Mouse (Mus musculus) cortical plate, adult 2 months (tissue): ENCODE data around the gene Dgki. TPM values are rescaled to one million over a fixed set of nuclear protein-coding genes. Genes with fewer than 3 reads are reported as not detected.
A peak's percentile ranks its signal among the peaks of the same experiment; 100 is the strongest.

Experiments used
- H3K27ac ChIP-seq: fragments of 200-500 bp; 2 replicates; pipeline ENCODE4 v1.5.1; 2012; ENCODE audit warnings: low read length, control low read depth, inconsistent platforms; ENCODE audit not compliant: insufficient read depth
- H3K4me1 ChIP-seq: fragments of 200-500 bp; 2 replicates; pipeline ENCODE4 v1.6.1; 2011; ENCODE audit warnings: low read length; ENCODE audit not compliant: control insufficient read depth, insufficient read depth
- H3K4me3 ChIP-seq: fragments of 200-500 bp; 2 replicates; pipeline ENCODE4 v1.5.1; 2011; ENCODE audit warnings: mild to moderate bottlenecking, low read length, control low read depth; ENCODE audit not compliant: insufficient read depth
- CTCF ChIP-seq: fragments of 200-500 bp; IDR thresholded peaks from 2 replicates; pipeline ENCODE4 v1.5.1; 2011; ENCODE audit warnings: mild to moderate bottlenecking, control low read depth, low read length; ENCODE audit not compliant: insufficient read depth; ENCODE audit errors: extremely low read depth
- POLR2A ChIP-seq: fragments of 200-500 bp; IDR thresholded peaks from 2 replicates; pipeline ENCODE4 v1.6.1; 2011; ENCODE audit warnings: mild to moderate bottlenecking, low read length, control low read depth; ENCODE audit not compliant: insufficient read depth; ENCODE audit errors: extremely low read depth
- polyA plus RNA-seq: library from polyadenylated mRNA; depleted of rRNA; stranded (reverse); fragments of >200 nt; gene quantifications from 2 replicates; pipeline ENCODE4 v1.2.3, GENCODE M21; 2012

The Dgki gene
- polyA plus RNA-seq, 1 experiment, result 12.9 TPM

DNA sequence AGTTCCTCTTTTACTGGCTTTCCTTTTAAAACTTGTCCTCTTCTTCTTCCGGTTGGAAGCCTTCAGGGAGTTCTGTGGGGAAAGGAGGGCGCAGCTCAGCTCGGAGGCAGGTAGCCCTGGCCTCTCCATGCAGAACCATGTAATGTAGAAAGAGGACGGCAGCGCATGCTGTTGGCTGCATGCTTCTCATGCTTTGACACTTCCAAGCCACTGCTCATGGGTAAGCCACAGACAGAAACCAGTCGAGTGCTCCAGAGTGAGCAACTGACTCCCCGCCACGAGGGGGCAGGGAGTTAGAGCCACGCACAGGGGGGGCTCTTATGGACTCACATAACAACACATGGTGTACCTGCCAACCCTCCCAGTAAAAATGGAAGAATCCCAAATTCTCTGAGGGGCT is 242.0 kb downstream of the Dgki start:
- Histone ChIP-seq H3K27ac (no peak overlapping the region), H3K4me3 (no peak overlapping the region), H3K4me1 (peaks cover 2% of the 10 kb centered on the region; the same call in 1 of the 2 replicates)
- no peak for TF ChIP-seq CTCF

DNA sequence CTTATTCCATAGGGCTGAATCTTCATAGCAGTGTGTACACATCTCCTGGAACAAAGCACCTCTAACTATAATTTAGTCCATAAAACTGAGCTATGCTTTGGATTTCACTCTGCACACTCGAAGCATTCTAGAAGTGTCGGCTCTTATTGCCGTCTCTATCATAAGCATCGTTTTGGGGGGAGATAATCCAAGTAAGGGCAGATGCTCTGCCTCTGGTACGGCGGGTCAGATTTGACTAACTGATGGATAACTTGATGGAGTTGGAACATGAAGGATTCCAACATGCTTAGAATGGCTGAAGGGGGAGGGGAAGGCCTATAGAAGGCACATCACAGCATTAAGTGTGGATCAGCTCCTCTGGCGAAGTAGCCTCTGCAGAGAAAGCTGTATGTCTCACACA is 242.4 kb downstream of the Dgki start:
- H3K4me3 ChIP-seq, result no peak overlapping the region
- no peak overlapping the region for H3K27ac ChIP-seq
- H3K4me1 ChIP-seq, result peaks cover 2% of the 10 kb centered on the region; the same call in 1 of the 2 replicates
- TF ChIP-seq POLR2A (no peak), CTCF (no peak)

DNA sequence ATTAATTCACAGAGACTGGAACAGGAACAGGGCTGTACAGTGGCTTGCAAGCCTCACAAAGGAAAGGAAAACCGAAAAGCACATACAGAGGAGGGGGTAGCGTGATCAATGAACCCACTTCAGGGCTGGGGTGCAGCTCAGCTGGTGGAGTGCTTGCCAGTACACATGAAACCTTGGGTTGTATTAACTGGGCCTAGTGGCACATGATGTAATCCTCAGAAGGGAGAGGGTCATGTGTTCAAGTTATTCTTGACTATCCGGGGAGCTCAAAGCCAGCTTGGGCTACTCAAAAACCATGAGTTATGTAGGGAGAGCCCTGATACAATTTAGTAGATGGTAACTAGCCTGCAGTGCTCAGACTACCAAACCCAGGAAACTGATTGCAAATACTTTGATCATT is 244.3 kb downstream of the Dgki start:
- H3K27ac ChIP-seq, result no peak overlapping the region
- peaks cover 2% of the 10 kb centered on the region; the same call in 1 of the 2 replicates for H3K4me1 ChIP-seq
- H3K4me3 ChIP-seq, result no peak overlapping the region
- no peak for TF ChIP-seq CTCF
- no peak for TF ChIP-seq POLR2A

DNA sequence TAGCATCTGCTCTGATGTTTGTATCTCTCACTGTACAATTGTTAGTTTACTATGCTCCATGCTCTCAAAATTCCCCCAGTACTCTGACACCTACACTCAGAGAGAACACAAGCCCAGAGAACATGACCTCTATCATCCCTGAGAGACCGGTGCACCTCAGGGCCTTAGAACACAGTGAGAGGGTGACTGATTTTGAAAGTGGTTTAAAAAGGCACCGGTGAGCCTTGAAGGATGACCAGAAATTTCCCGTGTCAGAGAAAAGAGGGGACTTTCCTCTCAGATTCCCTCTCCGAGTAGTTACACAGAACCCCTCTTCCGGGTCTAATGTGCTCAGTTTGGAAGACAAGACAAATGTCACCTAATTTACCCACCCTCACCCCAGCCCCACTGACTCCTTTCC is 244.9 kb downstream of the Dgki start:
- H3K27ac ChIP-seq, result no peak overlapping the region
- peaks cover 2% of the 10 kb centered on the region; the same call in 1 of the 2 replicates for H3K4me1 ChIP-seq
- H3K4me3 ChIP-seq, result no peak overlapping the region
- TF ChIP-seq POLR2A (no peak), CTCF (no peak)

GRCm38 (mm10) chr6:37054435-37055020 is 245.5 kb downstream of the Dgki start:
- no peak overlapping the region for H3K27ac ChIP-seq
- H3K4me1 ChIP-seq, result peaks cover 2% of the 10 kb centered on the region; the same call in 1 of the 2 replicates
- no peak overlapping the region for H3K4me3 ChIP-seq
- TF ChIP-seq POLR2A, result no peak
- 0 out of 2 replicates have a peak, but pooled peaks have one; percentile 19 for TF ChIP-seq CTCF

DNA sequence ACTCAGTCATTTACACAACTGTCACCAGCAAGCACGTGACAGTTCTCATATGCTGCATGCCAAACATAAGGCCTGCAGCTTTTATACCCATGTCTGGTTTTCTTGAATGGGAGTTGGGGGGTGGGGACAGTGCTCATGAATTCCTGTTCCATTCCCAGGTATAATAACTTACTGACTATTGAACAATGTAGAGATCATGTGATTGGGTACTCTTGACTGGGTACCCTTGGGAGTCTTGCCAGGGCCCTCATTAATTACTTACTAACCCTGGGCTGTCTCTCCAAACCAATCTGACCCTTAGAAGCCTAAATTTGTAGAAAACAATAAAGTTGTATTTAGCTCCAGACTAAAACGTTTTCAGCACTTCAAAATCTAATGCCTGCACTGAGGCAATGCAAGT is 246.6 kb downstream of the Dgki start:
- peaks cover 2% of the 10 kb centered on the region; the same call in 1 of the 2 replicates for H3K4me1 ChIP-seq
- H3K4me3 ChIP-seq, result no peak overlapping the region
- no peak overlapping the region for H3K27ac ChIP-seq
- no peak for TF ChIP-seq POLR2A
- TF ChIP-seq CTCF, result no peak

DNA sequence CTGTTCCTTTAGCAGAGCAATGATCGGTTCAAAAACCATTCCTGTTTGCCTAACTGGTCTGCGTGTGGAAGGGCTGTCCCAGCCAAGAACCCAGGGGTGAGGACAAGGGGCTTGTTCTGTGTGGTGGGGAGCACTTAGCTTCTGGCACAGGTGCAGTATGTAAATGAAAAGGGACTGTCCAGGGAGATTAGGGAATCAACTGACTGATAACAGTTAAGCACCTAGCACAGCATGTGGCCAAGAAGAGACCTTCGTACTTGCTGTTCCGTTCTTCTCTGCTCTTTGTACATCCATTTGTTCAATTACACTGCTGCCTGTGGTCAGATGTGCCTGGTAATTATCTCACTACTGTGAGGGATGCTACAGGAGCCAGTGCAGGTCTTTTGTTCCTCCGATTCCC is 248.3 kb downstream of the Dgki start:
- TF ChIP-seq CTCF (no peak), POLR2A (no peak)
- Histone ChIP-seq H3K4me1 (peaks cover 2% of the 10 kb centered on the region; the same call in 1 of the 2 replicates), H3K27ac (no peak overlapping the region), H3K4me3 (no peak overlapping the region)

DNA sequence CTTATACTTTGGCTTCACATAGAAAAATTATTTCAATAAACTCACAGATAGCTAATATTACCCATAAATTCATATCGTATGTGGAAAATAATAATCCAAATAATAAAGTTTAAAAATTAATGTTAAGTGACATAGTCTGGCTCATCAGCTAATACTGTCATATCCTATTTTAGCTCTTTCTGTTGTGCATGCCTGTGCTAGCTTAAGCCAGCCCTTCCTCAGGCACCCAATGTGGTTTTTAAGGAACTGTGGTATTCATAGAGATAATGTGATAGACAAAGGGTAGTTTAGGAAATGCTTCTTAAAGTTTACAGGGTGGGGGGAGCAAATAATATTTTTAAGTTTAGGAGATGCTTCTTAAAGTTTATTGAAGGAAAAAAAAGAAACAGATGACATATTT is 248.8 kb downstream of the Dgki start:
- Histone ChIP-seq H3K4me1 (peaks cover 2% of the 10 kb centered on the region; the same call in 1 of the 2 replicates), H3K27ac (no peak overlapping the region), H3K4me3 (no peak overlapping the region)
- TF ChIP-seq CTCF (no peak), POLR2A (no peak)

DNA sequence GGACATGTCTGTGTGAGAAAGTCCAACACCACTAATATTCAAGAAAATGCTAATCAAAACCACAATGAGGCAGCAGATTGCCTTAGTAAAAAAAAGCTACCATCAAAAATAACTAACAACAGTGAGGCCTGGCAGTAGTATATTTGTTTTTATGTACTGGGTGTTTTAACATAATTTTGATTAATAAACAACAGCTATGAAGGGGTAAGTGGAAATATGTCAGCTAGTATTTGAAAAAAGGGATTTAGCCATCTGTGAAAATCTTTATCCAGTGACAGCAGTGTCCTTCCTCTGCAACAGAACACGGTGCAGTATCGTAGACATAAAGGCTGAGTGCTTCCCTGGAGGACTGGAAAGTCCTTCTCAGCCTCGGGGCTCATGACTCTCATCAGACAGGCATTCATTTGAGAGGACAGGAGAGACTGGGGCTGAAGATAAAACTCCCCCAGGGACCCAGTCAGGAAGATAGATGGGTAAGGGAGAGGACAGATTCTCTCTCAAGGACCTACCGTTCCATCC is 252.3 kb downstream of the Dgki start:
- TF ChIP-seq CTCF, result no peak
- no peak for TF ChIP-seq POLR2A
- Histone ChIP-seq H3K4me1 (no peaks in the 10 kb centered on the region; the same call in 1 of the 2 replicates), H3K27ac (no peak overlapping the region), H3K4me3 (no peak overlapping the region)

GRCm38 (mm10) chr6:37046152-37046788 is 253.7 kb downstream of the Dgki start:
- H3K4me3 ChIP-seq, result no peak overlapping the region
- no peak overlapping the region for H3K27ac ChIP-seq
- no peaks in the 10 kb centered on the region; the same call in 1 of the 2 replicates for H3K4me1 ChIP-seq
- TF ChIP-seq POLR2A (no peak), CTCF (peak; percentile 87)
